Mouse (Mus musculus): ENCODE measurements around the gene Asic5.

DNA sequence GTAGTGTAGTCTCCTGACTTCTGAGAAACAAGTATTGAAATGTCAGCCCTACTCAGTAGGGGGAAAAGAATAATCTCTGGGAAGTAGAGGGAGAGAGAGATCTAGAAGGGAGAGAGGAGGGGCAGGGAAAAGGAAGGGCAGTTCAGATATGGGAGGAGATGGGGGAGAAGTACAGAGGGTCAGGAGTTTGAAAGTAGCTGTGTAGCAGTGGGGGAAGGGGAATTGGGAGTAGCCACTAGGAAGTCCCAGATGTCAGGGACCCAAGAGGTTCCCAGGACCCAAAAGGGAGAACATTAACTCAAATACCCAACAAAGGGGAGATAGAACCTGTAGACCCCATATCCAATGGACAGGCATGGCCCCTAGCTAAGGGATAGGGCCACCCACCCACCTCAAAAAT is 6.0 kb upstream of the Asic5 start, which contains the start of gene Tdo2:
- TF ChIP-seq MAX (IDR thresholded peaks at IDR 0.05; ENCODE audit: low read depth) (no peak), POLR2A (IDR thresholded peaks at IDR 0.05; ENCODE audit: insufficient read length, low read depth) (no peak), POLR2AphosphoS2 (IDR thresholded peaks at IDR 0.05; ENCODE audit: insufficient read length, low read depth) (no peak), MYOD1 (IDR thresholded peaks at IDR 0.05; ENCODE audit: control insufficient read depth in 1 of 3, insufficient read length in 2 of 3, low read depth in 2 of 3) (no peak), USF1 (IDR thresholded peaks at IDR 0.05; ENCODE audit: low read depth) (no peak), E2F4 (IDR thresholded peaks at IDR 0.05; ENCODE audit: insufficient read depth) (no peak), MYOG (IDR thresholded peaks at IDR 0.05; ENCODE audit: control insufficient read depth in 1 of 3, insufficient read depth in 1 of 3, insufficient read length in 2 of 3, low read depth in 2 of 3) (no peak), TCF12 (IDR thresholded peaks at IDR 0.05; ENCODE audit: insufficient read depth, poor library complexity, severe bottlenecking) (no peak), REST (IDR thresholded peaks at IDR 0.05; ENCODE audit: insufficient read depth, insufficient read length) (no peak), CEBPB (IDR thresholded peaks at IDR 0.05; ENCODE audit: insufficient read depth, poor library complexity, severe bottlenecking) (no peak), TCF3 (IDR thresholded peaks at IDR 0.05; ENCODE audit: insufficient read length, low read depth) (no peak), SRF (IDR thresholded peaks at IDR 0.05; ENCODE audit: control insufficient read depth, insufficient read length, low read depth) (no peak)
